Mouse (Mus musculus) embryo, embryonic 11.5 days (tissue): Measurements from ENCODE around the gene Cenph.
"Not testable (repeated sequence)": the region's sequence is repeated elsewhere in the genome, so short reads cannot be mapped to it uniquely, and the experiment has no call there.

Experiments used
- DNase-seq: peaks from one replicate; pipeline ENCODE4 v3.0.0-alpha.2; 2012; ENCODE audit warnings: low read depth, low spot score

The Cenph gene

GRCm38 (mm10) chr13:100775252-100776055 lies at the start of gene Cenph:
Gene Cenph, minus strand, starts transcription at chr13:100775899.
- DNase-seq = peak; percentile 82

GRCm38 (mm10) chr13:100824916-100825315 lies 49.2 kb upstream of the Cenph start:
- no peak for DNase-seq

GRCm38 (mm10) chr13:100824306-100824705 lies 48.6 kb upstream of the Cenph start:
- DNase-seq = no peak

- no peak for DNase-seq
Measured at GRCm38 (mm10) chr13:100823863-100824262, 48.2 kb upstream of the Cenph start.

GRCm38 (mm10) chr13:100814451-100814850 lies 38.8 kb upstream of the Cenph start:
- DNase-seq = no peak

- no peak for DNase-seq
Measured at GRCm38 (mm10) chr13:100805776-100806175, 30.1 kb upstream of the Cenph start.

GRCm38 (mm10) chr13:100797171-100797570 lies 21.5 kb upstream of the Cenph start:
- no peak for DNase-seq

GRCm38 (mm10) chr13:100789083-100789482 lies 13.4 kb upstream of the Cenph start:
- no peak for DNase-seq

- DNase-seq = not testable (repeated sequence)
Measured at GRCm38 (mm10) chr13:100788057-100788456, 12.4 kb upstream of the Cenph start.

GRCm38 (mm10) chr13:100787316-100788010 lies 11.8 kb upstream of the Cenph start:
- DNase-seq = no peak

- peak; percentile 93 for DNase-seq
Measured at GRCm38 (mm10) chr13:100786414-100786867, 10.7 kb upstream of the Cenph start, which contains the start of gene Ccnb1. Gene Ccnb1, minus strand, starts transcription at chr13:100786570.

GRCm38 (mm10) chr13:100785806-100786413 lies 10.2 kb upstream of the Cenph start:
- no peak for DNase-seq

GRCm38 (mm10) chr13:100777491-100777890 lies 1.8 kb upstream of the Cenph start:
- DNase-seq = no peak

- DNase-seq = no peak
Measured at GRCm38 (mm10) chr13:100776710-100777109, 1.0 kb upstream of the Cenph start.

- no peak for DNase-seq
Measured at GRCm38 (mm10) chr13:100776056-100776419, 339 bp upstream of the Cenph start.

- DNase-seq = no peak
Measured at GRCm38 (mm10) chr13:100774704-100775103, 995 bp downstream of the Cenph start.

GRCm38 (mm10) chr13:100755329-100755728 lies 20.4 kb downstream of the Cenph start:
- DNase-seq = no peak

- DNase-seq = no peak
Measured at GRCm38 (mm10) chr13:100754186-100754585, 21.5 kb downstream of the Cenph start.

- DNase-seq = no peak
Measured at GRCm38 (mm10) chr13:100753011-100753410, 22.7 kb downstream of the Cenph start.

- DNase-seq = no peak
Measured at GRCm38 (mm10) chr13:100752529-100752928, 23.2 kb downstream of the Cenph start.

- DNase-seq = no peak
Measured at GRCm38 (mm10) chr13:100751402-100751801, 24.3 kb downstream of the Cenph start.

- no peak for DNase-seq
Measured at GRCm38 (mm10) chr13:100750799-100751198, 24.9 kb downstream of the Cenph start.
